Mouse (Mus musculus) lung, postnatal 0 days (tissue): Measurements from ENCODE around the gene Rgs7.

Experiments used
- CTCF ChIP-seq: IDR thresholded peaks from 2 replicates; pipeline ENCODE4 v1.5.1; 2016; ENCODE audit warnings: antibody characterized with exemption, mild to moderate bottlenecking
- EP300 ChIP-seq: IDR thresholded peaks from 2 replicates; pipeline ENCODE4 v1.6.1; 2016; ENCODE audit warnings: antibody characterized with exemption, mild to moderate bottlenecking, control low read depth

- TF ChIP-seq CTCF (no peak), EP300 (no peak)
Measured at GRCm38 (mm10) chr1:175442025-175442424, 50.3 kb downstream of the Rgs7 start.
